Mouse (Mus musculus) layer of hippocampus, adult 9-11 months (tissue): ENCODE data around the gene Eid3.

Experiments used
- DNase-seq: peaks from one replicate; pipeline ENCODE4 v3.0.0; 2022

The Eid3 gene

DNA sequence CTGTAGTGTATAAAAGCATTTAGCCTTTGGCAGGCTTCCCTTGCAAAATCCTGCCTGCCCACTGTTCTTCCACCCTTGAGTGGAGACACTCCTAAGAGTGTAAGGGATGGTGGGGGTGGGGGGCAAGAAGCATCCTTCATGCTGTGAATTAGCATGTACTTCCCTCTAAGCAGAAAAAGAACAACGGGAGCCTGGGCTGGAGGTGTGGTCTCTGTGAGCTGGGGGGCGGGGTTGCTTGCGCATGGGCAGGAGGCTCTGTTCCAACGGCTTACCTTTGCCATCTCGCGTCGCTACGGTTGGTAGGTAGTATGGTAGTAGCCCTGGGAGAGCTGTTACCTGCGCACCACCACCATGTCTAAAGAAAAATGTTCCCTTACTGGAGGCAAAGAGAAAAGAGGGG is at the start of gene Eid3:
Eid3 (plus strand) TSS at position 271 of the 400 bp plus-strand sequence.
- no peak for DNase-seq

DNA sequence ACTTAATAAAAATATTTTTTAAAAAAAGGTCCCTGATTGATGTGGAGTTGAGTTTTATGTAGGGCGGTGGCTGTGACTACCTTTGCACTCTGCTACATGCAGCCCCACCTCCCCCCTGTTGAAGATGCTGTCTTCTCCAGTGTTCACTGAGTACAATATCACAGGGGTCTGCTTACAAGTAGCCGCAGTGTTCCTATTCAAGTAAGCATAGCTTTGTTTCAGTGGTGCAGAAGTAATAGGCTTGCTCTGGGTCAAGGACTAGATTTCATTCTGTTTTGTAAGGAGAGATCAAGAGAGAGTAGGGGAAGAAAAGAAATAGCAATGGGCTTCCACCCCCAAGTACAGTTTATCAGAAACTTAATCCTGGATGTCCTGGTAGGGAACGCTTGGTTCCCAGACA is 48.9 kb upstream of the Eid3 start:
- no peak for DNase-seq

DNA sequence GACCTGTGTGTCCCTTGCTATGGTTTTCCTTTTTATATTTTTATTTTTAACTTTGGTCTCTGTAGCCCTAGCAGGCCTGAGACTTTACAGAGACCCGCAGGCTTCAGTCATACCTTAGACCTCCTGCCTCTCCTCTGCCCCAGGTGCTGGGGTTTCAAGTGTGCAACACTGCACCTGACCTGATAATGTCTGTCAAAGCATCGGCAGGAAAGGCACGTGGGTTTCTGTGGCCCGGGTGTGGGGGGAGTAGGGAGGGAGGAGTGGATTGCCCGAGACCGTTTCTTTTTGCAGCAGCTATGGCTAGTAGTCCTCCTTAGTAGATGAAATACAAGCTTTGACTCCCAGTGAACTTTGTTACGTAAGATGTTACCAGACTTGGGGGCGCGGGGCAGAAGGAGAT is 48.5 kb upstream of the Eid3 start:
- no peak for DNase-seq

DNA sequence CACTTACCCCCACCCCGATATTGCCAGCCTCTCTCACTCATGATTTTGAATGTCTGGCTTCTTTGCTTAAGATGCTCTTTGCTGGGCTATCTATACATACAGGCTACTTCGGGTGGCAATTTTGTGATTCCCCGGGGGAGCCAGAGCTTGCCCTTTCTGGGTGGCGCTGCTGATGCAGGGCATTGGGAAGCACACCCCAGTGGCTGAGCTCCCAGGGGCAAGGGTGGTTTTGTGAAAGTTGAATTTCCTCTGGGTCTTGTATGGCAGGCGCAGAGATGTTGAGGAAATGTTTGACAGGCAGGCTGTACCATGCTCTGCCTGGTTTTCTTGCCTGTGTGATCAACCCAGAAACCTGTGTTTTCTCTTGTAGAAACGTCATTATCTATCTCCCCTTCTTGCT is 47.8 kb upstream of the Eid3 start:
- DNase-seq = no peak

DNA sequence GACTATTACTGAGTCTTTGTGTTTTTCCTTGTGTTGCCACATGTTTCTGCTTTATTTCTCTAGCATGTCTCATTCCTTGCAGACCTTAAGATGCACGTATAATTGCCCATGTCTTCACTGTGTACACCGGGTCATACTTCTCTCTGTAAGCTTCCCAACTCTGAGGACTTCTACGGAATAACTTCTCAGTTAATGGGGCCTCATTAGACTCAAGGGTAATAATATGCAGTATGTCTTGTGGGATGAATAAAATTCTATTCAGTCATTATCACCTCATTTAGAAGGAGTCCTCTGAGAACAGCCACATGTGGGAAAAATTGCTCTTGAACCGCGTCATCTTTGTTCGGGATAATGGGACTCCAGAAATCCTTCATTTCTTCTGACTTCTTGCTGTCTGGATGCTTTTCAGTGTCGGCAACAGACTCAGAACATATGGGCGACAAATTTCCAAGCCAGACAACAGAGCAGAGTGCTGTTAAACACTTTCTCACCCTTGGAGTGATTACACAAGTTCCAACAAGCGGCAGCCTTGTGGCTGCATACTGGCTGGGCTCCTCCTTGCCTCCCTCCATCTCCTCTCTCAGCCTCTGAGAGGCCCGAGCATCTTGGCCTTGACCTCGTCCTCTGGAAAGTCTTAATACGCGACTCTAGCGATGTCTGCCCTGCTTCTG is 43.2 kb upstream of the Eid3 start:
- no peak for DNase-seq

DNA sequence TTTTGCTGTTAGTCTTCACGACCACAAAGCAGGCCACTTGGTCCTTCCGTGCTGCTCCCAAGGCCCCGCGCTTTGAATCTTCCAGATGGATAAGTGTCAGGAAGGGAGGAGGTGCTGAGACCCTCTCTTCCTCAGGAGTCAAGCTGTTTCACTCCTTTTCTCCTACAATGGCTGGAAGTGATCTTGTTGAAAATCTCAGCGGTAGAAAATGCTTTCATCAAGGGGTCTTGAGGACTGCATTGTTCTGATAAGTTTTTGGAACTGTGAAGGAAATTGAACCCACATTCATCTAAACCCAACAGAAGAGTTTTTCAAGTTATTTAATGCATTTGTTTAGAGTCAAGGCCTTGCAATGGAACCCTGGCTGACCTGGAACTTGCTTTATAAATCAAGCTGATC is 42.6 kb upstream of the Eid3 start:
- DNase-seq = no peak

DNA sequence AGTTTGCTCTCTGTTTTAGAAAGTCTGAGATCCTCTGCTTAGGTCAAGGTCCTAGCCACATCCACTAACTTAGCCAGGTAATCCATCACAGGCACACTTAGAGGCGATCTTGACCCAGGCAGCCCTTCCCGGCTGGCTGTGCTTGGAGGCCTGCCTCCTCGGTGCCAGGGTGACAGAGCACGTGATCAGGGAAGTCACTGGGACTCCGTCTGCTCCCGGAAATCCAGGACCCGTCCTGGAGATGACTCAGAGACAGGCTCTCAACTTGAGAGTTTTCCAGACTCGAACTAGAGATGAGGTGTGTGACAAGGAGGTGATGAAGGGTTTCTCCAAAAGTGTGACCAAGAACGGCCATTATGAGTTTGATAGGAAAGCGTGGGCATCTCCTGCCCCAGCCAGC is 41.9 kb upstream of the Eid3 start:
- no peak for DNase-seq

DNA sequence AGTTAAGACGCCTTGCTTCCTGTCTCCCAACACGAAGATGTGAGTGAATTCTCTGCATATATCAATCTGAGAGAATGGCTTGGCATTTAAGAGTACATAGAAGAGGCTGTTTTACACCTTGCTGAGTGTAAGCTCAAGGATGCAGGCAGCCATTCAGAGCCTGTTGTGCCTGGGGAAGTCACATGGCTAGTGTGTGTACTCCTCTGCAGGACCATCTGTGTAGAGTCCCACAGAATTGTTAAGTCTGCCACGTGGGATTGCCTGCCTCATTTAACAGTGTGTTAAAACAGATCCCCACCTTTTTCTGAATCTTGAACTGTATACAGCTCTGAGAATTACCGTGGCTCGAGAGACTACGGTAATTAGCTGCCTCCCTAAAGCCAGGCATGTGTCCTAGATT is 39.9 kb upstream of the Eid3 start:
- DNase-seq = peak; percentile 53

DNA sequence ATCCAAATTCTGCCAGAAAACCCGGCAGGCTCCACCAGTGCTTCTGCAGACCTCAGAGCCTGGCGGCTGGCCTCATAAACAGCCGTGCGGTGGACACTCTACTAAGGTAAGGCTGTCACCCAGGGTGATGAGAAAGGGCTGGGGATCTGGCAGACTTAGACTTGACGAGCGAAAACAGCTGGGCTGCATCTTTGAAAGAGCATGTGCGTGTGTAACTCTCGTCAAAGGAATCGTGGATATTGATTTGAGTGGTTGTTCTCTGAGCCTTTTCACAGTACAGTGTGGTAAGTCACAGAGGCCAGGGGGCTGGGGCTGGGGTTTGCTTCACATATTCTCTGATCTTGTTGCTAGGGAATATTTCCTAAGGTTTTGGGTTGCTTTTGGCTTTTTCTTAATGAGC is 32.5 kb upstream of the Eid3 start, which contains the start of gene Txnrd1:
Txnrd1 (plus strand) TSS at position 26 of the 400 bp plus-strand sequence.
- DNase-seq = no peak

DNA sequence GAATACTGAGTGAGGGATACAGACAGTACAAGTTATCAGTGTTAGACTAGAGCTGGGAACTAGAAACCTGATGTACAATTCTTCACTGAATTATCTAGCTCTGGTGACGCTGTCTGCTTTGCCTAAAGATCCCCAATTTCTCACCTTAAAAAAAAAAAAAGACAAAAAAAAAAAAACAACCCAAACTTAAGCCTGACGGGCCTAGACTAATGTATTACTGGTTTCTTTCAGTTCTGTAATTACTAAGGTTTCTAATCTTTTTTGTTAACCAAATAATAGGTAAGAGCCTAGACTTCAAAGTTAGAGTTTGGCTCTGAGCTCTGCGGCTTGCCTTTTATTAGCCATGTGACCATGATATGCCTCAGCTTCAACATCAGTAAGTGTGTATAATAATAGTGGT is 30.5 kb upstream of the Eid3 start:
- DNase-seq = no peak

DNA sequence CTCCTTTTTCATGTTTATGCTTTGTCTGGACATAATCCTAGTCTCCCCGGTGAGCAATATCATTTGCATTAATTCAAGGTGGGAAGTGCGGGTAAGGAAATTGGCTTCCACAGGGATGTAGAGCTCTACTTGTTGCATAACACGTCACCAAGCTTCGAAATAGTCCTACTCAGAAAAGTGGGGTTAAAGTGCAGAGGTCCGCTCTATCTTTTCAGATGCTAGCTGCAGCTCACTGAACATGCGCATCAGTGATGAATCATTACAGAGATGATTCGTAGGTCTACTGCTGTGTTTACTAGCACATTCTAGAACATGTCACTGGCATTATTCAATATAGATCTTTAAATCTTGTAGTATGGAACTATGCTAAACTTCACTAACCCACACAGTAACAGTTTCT is 28.0 kb upstream of the Eid3 start:
- DNase-seq = no peak

DNA sequence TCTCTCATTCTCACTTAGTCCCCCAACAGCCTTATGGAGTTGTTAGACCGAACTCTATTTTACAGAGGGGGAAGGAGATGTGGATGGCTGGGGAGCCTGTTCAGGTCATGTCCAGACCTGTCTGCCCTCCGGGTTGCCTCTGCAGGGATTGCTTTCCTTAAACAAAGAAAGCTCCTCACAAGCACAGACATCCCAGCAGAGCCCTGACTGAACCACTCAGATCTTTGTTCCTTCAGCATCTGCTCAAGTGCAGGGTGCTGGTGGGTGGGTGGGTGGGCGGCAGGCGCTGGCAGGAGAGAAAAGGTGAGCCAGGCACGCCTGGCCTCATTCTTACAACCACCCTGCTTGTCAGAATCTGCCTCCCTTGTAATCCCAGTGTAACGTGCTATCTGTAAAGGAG is 22.3 kb upstream of the Eid3 start:
- DNase-seq = no peak

DNA sequence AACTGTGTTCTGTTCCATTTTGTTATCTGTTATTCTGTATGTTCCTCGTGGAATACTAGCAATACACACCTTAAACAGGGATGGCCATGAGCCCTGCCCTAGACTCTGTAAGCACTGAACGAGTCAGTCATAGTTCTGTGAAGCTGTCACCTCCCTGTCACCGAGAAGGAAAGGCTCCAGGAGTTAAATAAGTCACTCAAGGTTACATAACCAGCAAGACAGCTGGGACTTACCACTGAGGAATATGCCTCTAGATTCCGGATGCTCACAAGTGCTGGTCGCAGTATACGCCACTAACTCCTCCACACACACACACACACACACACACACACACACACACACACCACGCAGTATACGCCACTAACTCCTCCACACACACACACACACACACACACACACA is 21.7 kb upstream of the Eid3 start:
- DNase-seq = no peak

DNA sequence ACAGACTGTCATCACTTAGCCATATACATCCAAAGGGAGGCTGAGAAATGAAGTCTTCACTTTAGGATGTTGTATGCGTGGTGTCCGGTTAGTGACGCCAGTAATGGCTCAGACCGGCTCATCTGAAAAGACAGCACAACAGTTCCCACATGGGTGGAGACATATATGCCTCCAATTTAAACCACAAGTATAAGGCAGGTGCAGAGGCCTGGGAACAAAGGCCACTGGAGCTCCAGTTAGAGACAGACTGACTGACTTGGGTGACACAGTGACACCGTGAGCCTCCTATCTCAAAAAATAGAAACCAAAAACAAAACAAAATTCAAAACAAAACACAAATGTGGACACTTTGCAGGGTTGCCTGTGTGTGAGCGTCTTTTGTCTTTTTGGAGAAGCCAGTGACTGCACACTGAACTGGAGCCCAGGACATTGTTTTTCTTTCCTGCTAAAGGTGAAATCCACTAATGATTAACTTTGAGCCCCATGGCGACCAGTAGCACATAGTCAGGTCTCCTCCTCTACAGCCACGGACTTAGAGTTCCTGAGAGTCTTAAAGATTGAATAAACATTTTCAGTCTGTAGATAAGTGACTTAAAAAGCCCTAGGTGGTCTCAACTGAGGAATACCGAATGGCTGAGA is 18.5 kb upstream of the Eid3 start:
- no peak for DNase-seq

DNA sequence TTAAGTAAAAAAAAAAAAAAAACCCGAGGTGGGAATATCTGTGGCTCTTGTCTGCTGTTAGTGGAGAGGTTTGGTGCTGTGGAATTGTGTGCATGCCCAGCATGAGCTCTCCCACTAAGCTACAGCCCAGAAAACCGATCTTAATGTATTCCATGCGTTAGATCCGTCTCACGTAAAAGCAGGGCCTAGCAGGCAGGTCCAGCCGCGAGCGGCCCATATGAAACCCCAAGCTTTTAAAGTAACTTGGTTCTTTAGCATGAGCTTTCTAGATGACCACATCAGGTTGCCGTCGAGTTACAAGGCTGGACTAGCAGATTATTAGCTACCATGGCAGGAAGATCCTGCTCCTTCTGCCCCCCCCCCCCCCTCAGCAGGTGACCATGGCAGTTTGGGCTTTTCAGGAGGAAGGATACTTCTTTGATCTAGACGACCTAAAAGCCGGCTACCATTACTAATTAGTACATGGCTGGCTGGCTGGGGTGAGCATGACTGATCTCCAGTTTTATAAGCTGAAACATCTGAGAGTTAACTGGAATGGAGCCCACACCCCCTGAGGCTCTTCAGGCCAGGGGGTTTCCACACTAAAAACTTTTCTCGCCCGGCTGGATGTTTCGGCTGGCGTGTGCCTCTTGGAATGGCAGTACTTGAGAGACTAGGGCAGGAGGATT is 16.6 kb upstream of the Eid3 start:
- no peak for DNase-seq

DNA sequence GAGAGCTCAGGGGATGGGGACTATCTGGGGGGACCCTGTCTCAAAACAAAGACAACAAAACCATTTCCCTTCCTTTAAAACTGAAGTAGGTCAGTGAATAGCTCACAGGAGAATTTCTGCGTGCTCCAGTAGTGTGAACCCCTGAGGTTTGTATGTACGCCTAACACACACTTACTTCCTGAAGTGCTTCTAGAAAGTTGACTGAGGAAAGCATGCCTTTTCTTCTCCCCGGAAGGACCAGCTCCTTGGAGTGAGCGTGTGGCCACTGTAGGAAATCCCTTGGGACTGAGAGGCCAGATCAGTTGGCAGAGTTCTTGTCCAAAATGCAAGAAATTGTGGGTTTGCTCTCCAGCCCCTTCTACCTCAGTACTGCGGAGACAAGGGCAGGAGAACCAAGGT is 16.1 kb upstream of the Eid3 start:
- no peak for DNase-seq

DNA sequence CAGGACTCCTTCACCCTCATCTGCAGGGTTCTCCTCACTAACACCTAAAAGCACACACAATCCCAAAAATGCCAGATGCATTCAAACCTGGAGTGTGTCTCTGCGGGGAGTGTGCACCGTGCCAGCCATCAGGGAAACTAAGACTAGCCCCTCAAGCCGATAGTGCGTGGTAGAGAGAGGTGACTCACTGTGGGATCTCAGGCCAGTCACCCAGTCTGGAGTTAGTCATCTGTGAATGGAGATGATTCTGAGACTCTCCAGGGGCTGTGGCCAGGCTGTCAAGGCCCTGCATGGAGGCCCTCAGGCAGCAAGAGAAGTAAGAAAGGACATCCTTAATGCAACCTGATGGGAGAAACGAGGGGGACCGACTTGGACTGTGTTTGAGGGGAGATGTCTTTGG is 14.7 kb upstream of the Eid3 start:
- no peak for DNase-seq

DNA sequence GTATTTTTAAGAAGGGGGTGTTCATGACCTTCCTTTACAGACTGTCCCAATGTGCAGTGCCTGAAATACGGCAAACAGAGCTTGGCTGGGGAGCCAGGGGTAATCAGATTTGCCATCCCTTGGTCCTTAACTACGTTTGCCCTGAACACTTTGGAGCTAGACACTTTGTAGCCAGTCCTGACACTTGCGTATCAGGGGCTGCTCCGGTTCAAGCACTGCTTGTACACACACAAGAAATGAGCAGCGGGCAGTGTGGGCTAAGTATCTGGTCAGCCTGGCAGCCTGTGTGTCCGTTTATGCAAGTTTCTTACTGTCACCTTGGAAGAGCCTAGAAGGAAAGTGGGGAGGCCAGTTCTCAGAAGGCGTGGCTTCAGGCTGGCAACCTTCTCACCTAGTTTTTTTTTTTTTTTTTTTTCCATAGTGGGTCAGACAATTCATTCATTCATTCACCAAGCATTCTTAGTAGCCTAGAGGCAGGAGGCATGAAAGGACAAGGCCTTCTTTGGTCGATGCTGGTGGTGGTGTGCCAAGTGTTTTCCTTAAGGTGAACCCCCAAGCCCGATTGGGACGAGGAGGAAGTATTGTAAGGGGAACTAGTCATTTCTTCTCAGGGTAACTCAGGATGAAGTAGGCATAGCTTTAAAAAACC is 8.3 kb upstream of the Eid3 start:
- no peak for DNase-seq

DNA sequence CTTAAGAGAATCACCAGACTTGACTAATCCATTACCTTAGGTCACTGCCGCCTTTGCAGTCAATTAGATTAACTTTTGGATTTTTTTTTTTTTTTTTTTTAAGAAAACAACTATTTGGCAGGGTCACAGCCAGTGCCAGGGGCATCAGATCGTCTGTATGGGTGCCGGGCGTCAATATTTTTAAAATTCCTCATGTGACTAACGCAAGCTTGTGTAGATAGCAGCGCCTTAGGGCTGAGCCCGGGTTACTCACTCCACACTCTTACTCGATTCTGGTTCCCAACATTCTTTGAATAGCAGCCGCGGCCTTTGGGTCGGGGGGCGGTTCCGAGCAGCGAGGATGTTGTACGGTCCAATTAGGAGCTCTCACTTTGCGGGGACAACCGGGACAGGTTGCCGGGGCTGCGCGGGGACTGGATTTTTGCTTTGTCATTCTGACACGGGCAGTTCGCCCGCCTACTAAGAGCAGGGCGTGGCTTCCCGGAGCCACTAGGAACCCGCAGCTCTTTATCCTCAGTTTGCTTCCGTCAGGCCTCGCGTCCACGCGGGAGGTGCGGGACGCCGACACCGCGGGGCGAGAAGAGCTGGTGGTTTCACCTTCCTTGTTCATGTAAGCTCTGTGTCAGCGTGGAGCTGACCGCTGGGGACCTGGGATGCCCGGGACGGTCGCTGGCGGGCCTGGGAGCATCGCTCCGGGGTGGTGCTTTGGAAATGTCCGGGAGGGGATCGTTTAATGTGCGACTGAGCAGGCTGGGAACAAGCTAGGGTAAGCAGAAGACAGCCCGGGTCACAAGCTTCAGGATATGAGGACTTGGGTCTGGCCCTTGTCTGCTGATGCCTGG is 7.5 kb upstream of the Eid3 start:
- peak; percentile 93 for DNase-seq

DNA sequence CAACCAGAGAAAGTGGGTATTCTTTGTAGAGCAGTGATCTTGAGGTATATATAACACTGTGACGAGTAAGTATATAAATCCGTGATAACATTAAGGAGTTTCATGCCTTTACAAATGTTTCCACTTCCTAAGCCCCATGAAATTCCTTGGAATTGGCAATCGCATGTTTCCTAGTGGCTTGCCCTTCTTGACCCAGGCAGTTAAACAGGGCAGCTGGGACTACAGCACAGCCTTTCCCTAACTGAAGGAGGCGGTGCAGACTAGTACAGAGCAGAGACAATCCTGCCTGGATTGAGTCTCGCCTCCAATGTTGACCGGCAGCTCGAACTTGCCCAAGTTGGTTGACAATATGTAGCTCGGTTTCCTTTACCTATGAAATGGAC is 6.9 kb upstream of the Eid3 start:
- DNase-seq = no peak

DNA sequence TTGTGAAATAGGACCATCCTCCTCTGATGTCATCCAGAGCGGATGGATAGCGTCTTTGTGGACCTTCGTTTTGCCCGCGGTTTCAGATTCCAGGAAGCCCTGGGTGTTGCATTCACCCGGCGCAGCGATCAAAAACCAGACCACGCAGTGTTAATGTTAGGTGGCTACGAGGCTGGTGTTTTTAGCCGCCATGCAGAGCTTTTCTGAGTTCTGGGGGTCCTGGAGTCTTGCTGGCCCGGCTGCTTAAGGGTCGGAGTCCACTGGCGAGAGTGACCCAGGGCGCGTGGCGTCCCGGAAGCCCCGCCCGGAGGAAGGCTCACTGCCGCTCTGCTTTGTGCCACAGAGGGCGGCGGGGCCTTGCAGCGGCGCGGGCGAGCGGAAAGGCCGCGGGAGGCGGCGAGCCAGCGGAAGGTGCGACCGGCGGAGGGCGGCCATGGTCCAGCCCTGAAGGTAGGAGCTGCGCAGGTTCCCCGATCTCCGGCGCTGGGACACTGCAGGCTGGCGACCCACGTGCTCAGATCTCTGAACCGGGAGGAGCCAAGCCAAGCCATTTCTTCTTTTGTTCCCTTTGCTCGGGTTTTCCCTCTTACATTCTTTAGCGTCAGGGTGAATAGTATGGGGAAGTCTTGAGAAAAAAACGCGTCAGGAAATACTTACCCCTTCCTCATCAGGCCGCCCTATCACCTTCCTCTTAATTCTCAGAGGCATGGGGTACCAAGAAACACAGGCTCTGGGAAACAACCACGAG is 6.1 kb upstream of the Eid3 start:
- peak; percentile 40 for DNase-seq

DNA sequence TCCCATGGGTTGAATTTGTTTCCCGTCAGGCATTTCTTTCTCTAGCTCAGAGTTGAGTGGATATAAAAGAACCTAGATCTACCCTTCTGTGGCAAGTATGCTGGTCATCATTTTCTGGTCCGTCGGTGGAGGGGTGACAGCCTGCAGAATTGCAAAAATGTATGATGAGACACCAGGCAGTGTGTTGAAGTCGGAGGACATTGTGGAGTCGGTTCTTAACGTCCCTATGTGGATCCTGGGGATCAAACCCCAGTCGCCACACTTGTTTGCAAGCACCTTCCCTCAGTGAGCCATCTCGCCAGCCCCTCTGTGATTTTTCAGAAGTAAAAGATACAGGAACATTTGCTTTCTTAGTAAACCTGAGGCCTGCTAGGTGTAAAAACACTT is 5.5 kb upstream of the Eid3 start:
- no peak for DNase-seq
